Mouse (Mus musculus) cerebellum, adult 2 months (tissue): ENCODE results near the gene Cyfip1.

Source experiments
- CTCF ChIP-seq: fragments of 200-500 bp; IDR thresholded peaks from 2 replicates; pipeline ENCODE4 v1.5.1; 2011; ENCODE audit warnings: low read depth, mild to moderate bottlenecking, control low read depth, low read length, moderate library complexity, borderline replicate concordance; ENCODE audit not compliant: insufficient read depth
- POLR2A ChIP-seq: fragments of 200-500 bp; IDR thresholded peaks from 2 replicates; pipeline ENCODE4 v1.6.1; 2011; ENCODE audit warnings: low read length, control low read depth, borderline replicate concordance; ENCODE audit not compliant: insufficient read depth

DNA sequence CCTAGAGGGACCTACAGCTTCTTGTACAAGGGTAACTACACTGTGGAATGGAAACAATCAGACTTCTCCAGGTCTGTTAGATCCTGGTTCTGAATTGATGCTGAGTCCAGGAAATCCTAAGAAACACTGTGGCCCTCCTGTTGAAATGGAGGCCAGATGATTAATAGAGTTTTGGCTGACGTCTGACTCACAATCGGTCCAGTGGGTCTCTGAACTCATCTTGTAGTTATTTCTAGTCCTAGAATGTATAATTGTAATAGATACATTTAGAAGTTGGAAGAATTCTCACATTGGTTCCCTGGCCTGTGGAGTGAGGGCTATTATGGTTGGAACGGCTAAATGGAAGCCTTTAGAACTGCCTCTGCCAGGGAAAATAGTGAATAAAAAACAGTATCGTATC is 19.6 kb downstream of the Cyfip1 start:
- no peak for TF ChIP-seq POLR2A
- TF ChIP-seq CTCF: no peak
